8 mouse cellular contexts compared by ENCODE assay signal in genomic region chr16:32114968-32115695, GRCm38 (mm10). TPM values are rescaled to one million over a fixed set of nuclear protein-coding genes. Genes with fewer than 3 reads are reported as not detected.
A peak's percentile ranks its signal among the peaks of the same experiment; 100 is the strongest.
DNase-seq lines count a peak whose midpoint lies in the region; ATAC-seq and TF ChIP-seq lines count a peak whose summit lies in the region.

No protein-coding gene starts in this region.

- H3K27me3 ChIP-seq in C2C12 (ENCODE audit: control insufficient read depth, insufficient read depth, insufficient read length) = no peaks in the 10 kb centered on the region
- H3K27me3 ChIP-seq in embryonic facial prominence, embryonic 14.5 days (replicated peaks; ENCODE audit: control insufficient read depth, insufficient read depth, low read length) = no peaks in the 10 kb centered on the region
- H3K27me3 ChIP-seq in heart, embryonic 12.5 days (replicated peaks) = no peaks in the 10 kb centered on the region
- no peaks in the 10 kb centered on the region for H3K27me3 ChIP-seq in liver, embryonic 13.5 days

- no peaks in the 10 kb centered on the region for H3K36me3 ChIP-seq in C2C12 (ENCODE audit: control insufficient read depth, insufficient read depth)
- no peaks in the 10 kb centered on the region for H3K36me3 ChIP-seq in embryonic facial prominence, embryonic 14.5 days (ENCODE audit: control insufficient read depth, insufficient read depth, low read length)
- peaks cover 7% of the 10 kb centered on the region; the same call in 1 of the 2 replicates for H3K36me3 ChIP-seq in heart, embryonic 12.5 days
- H3K36me3 ChIP-seq in liver, embryonic 13.5 days = no peaks in the 10 kb centered on the region

- no peaks in the 10 kb centered on the region for H3K9me3 ChIP-seq in embryonic facial prominence, embryonic 14.5 days (ENCODE audit: control insufficient read depth, low read length)
- H3K9me3 ChIP-seq in heart, embryonic 12.5 days (replicated peaks) = no peaks in the 10 kb centered on the region
- no peaks in the 10 kb centered on the region for H3K9me3 ChIP-seq in liver, embryonic 13.5 days (replicated peaks)

- no peaks in the 10 kb centered on the region for H3K4me1 ChIP-seq in embryonic facial prominence, embryonic 14.5 days (ENCODE audit: control insufficient read depth, insufficient read depth, low read length)
- H3K4me1 ChIP-seq in heart, embryonic 12.5 days (replicated peaks) = peaks cover 5% of the 10 kb centered on the region
- H3K4me1 ChIP-seq in liver, embryonic 13.5 days (replicated peaks) = peaks cover 34% of the 10 kb centered on the region

- peak; percentile 80 for TF ChIP-seq CTCF in C2C12 (IDR thresholded peaks at IDR 0.05; ENCODE audit: control insufficient read depth, insufficient read depth, insufficient read length)

- H3ac ChIP-seq in C2C12 (ENCODE audit: control insufficient read depth, insufficient read length, low read depth) = no peak overlapping the region

- no peak overlapping the region for H3K9ac ChIP-seq in embryonic facial prominence, embryonic 14.5 days (ENCODE audit: low read depth, low read length)
- no peak overlapping the region for H3K9ac ChIP-seq in heart, embryonic 12.5 days
- H3K9ac ChIP-seq in liver, embryonic 13.5 days = no peak overlapping the region

- no peaks in the 10 kb centered on the region for H3K79me3 ChIP-seq in C2C12 (ENCODE audit: low read depth)

- H3K79me2 ChIP-seq in C2C12 (ENCODE audit: control insufficient read depth, insufficient read depth) = no peaks in the 10 kb centered on the region

- no peak for ATAC-seq in embryonic facial prominence, embryonic 14.5 days (ENCODE audit: low read depth)
- ATAC-seq in heart, embryonic 12.5 days (ENCODE audit: insufficient number of reproducible peaks, low FRiP score) = no peak
- ATAC-seq in liver, embryonic 13.5 days (ENCODE audit: low read depth) = no peak

- DNase-seq in adrenal gland, postnatal 36 days = peak; percentile 88 to 89
- peak; percentile 68 for DNase-seq in embryonic facial prominence, embryonic 14.5 days (ENCODE audit: low spot score)
- DNase-seq in kidney, postnatal 10 days = peak; percentile 91
- DNase-seq in liver, embryonic 13.5 days = peak; percentile 68
- peak; percentile 32 for DNase-seq in ovary, adult 18-20 months (ENCODE audit: low spot score)
- DNase-seq in thymus, postnatal 10 days (ENCODE audit: low spot score in 2 of 2) = peak; percentile 78 to 93

- H3K27ac ChIP-seq in embryonic facial prominence, embryonic 14.5 days (replicated peaks; ENCODE audit: low read depth, low read length) = no peak overlapping the region
- no peak overlapping the region for H3K27ac ChIP-seq in heart, embryonic 12.5 days (ENCODE audit: poor library complexity, severe bottlenecking)
- H3K27ac ChIP-seq in liver, embryonic 13.5 days = no peak overlapping the region

- H3K4me2 ChIP-seq in embryonic facial prominence, embryonic 14.5 days (ENCODE audit: low read depth, low read length) = peak overlapping the region; percentile 18; the same call in 1 of the 2 replicates
- H3K4me2 ChIP-seq in heart, embryonic 12.5 days = peak overlapping the region; percentile 18; the same call in 1 of the 2 replicates
- peak overlapping the region; percentile 64 for H3K4me2 ChIP-seq in liver, embryonic 13.5 days

- 9% methylated on average over 15 of the region's 15 CpGs for WGBS in embryonic facial prominence, embryonic 14.5 days
- 17% methylated on average over 15 of the region's 15 CpGs for WGBS in heart, embryonic 12.5 days
- 13% methylated on average over 15 of the region's 15 CpGs for WGBS in liver, embryonic 13.5 days (ENCODE audit: insufficient replicate concordance)

- H3K4me3 ChIP-seq in C2C12 (ENCODE audit: insufficient read depth, poor library complexity, severe bottlenecking) = no peak overlapping the region
- no peak overlapping the region for H3K4me3 ChIP-seq in embryonic facial prominence, embryonic 14.5 days (ENCODE audit: low read depth, low read length)
- H3K4me3 ChIP-seq in heart, embryonic 12.5 days = no peak overlapping the region
- H3K4me3 ChIP-seq in liver, embryonic 13.5 days (replicated peaks) = no peak overlapping the region

TF ChIP-seq in C2C12, 6 proteins besides CTCF, POLR2A, EP300 and RAD21:
- TF ChIP-seq MAX (IDR thresholded peaks at IDR 0.05) (no peak), MYOD1 (IDR thresholded peaks at IDR 0.05; ENCODE audit: control insufficient read depth, insufficient read length, low read depth) (no peak), FOSL1 (IDR thresholded peaks at IDR 0.05; ENCODE audit: insufficient read depth, low read length, poor library complexity, severe bottlenecking) (no peak), CEBPB (IDR thresholded peaks at IDR 0.05; ENCODE audit: low read depth) (no peak), USF1 (IDR thresholded peaks at IDR 0.05; ENCODE audit: low read depth) (no peak), MYOG (IDR thresholded peaks at IDR 0.05; ENCODE audit: control insufficient read depth, extremely low read depth, insufficient read length) (no peak)

RNA-seq across cellular contexts. Expression of gene Cep19, which starts 15.5 kb away (rescaled TPM):
- 4.2 TPM for polyA plus RNA-seq in C2C12 (2012; fragmentation: generic; extraction: Trizol)
- 10 to 100 TPM; 11.7 to 12.6 TPM for total RNA-seq in adrenal gland, postnatal 36 days (2021)
- 26.0 and 29.4 TPM in 2 replicates for polyA plus RNA-seq in embryonic facial prominence, embryonic 14.5 days (2014; fragmentation: Nextera tagmentation; extraction: Ambion mirVana)
- polyA plus RNA-seq in heart, embryonic 12.5 days (2016; fragmentation: Nextera tagmentation; extraction: Ambion mirVana) = 20.9 and 22.7 TPM in 2 replicates
- 6.2 and 8.0 TPM in 2 replicates for polyA plus RNA-seq in liver, embryonic 13.5 days (2015; fragmentation: Nextera tagmentation; extraction: Ambion mirVana)

RNA-seq across cellular contexts. Expression of gene Pigx, which starts 15.6 kb away (rescaled TPM):
- 30.8 TPM for polyA plus RNA-seq in C2C12 (2012; fragmentation: generic; extraction: Trizol)
- 10 to 100 TPM; 25.9 to 34.1 TPM for total RNA-seq in adrenal gland, postnatal 36 days (2021)
- polyA plus RNA-seq in embryonic facial prominence, embryonic 14.5 days (2014; fragmentation: Nextera tagmentation; extraction: Ambion mirVana) = 88.2 and 92.4 TPM in 2 replicates
- 76.0 and 76.1 TPM in 2 replicates for polyA plus RNA-seq in heart, embryonic 12.5 days (2016; fragmentation: Nextera tagmentation; extraction: Ambion mirVana)
- polyA plus RNA-seq in liver, embryonic 13.5 days (2015; fragmentation: Nextera tagmentation; extraction: Ambion mirVana) = 29.2 and 29.5 TPM in 2 replicates

RNA-seq across cellular contexts. Expression of gene Pak2, which starts 36.0 kb away (rescaled TPM):
- polyA plus RNA-seq in C2C12 (2012; fragmentation: generic; extraction: Trizol) = 16.4 TPM
- 10 to 100 TPM; 57.5 to 67.9 TPM for total RNA-seq in adrenal gland, postnatal 36 days (2021)
- 34.1 and 36.3 TPM in 2 replicates for polyA plus RNA-seq in embryonic facial prominence, embryonic 14.5 days (2014; fragmentation: Nextera tagmentation; extraction: Ambion mirVana)
- 34.8 and 36.2 TPM in 2 replicates for polyA plus RNA-seq in heart, embryonic 12.5 days (2016; fragmentation: Nextera tagmentation; extraction: Ambion mirVana)
- polyA plus RNA-seq in liver, embryonic 13.5 days (2015; fragmentation: Nextera tagmentation; extraction: Ambion mirVana) = 10.7 and 14.6 TPM in 2 replicates

RNA-seq across cellular contexts. Expression of gene Nrros, which starts 50.3 kb away (rescaled TPM):
- polyA plus RNA-seq in C2C12 (2012; fragmentation: generic; extraction: Trizol) = not detected
- total RNA-seq in adrenal gland, postnatal 36 days (2021) = 1 to 10 TPM; 5.3 to 8.2 TPM
- polyA plus RNA-seq in embryonic facial prominence, embryonic 14.5 days (2014; fragmentation: Nextera tagmentation; extraction: Ambion mirVana) = 23.1 and 23.7 TPM in 2 replicates
- polyA plus RNA-seq in heart, embryonic 12.5 days (2016; fragmentation: Nextera tagmentation; extraction: Ambion mirVana) = 5.2 and 6.1 TPM in 2 replicates
- 22.6 and 23.9 TPM in 2 replicates for polyA plus RNA-seq in liver, embryonic 13.5 days (2015; fragmentation: Nextera tagmentation; extraction: Ambion mirVana)

Comparison
In these comparisons a context has a peak if more than half of its experiments do, and no peak if none do; other contexts are left out.
1. DNase-seq: peak in every context shown above with its lines; median percentile 91 in kidney, postnatal 10 days; 88 in adrenal gland, postnatal 36 days; 86 in thymus, postnatal 10 days; 68 in embryonic facial prominence, embryonic 14.5 days; 68 in liver, embryonic 13.5 days; 32 in ovary, adult 18-20 months.